Mouse (Mus musculus) embryo, embryonic 9.5 days (tissue): ENCODE measurements around the gene Vmn2r118.

ENCODE experiments used
- DNase-seq: peaks from one replicate; pipeline ENCODE4 v3.0.0-alpha.2; 2017; ENCODE audit errors: extremely low spot score

Gene Vmn2r118

GRCm38 (mm10) chr17:55625092-55625491, at the start of gene Vmn2r118:
Gene Vmn2r118, minus strand, starts transcription at chr17:55625192.
- no peak for DNase-seq

GRCm38 (mm10) chr17:55661099-55661498, 36.1 kb upstream of the Vmn2r118 start:
- no peak for DNase-seq

- no peak for DNase-seq
Observed at GRCm38 (mm10) chr17:55590838-55591237, 34.2 kb downstream of the Vmn2r118 start.

- no peak for DNase-seq
Observed at GRCm38 (mm10) chr17:55561774-55562173, 63.2 kb downstream of the Vmn2r118 start.

- no peak for DNase-seq
Observed at GRCm38 (mm10) chr17:55548476-55548875, 76.5 kb downstream of the Vmn2r118 start.
